Mouse (Mus musculus): ENCODE measurements around the gene Olfr373.
"Not testable (repeated sequence)": the region's sequence is repeated elsewhere in the genome, so short reads cannot be mapped to it uniquely, and the experiment has no call there.

The Olfr373 gene

GRCm38 (mm10) chr8:72118616-72119015 lies 35.6 kb downstream of the Olfr373 start:
- DNase-seq (ENCODE audit: low read depth, low spot score): peak; percentile 52
- H3K27me3 ChIP-seq (ENCODE audit: control insufficient read depth, insufficient read depth, low read length, poor library complexity, severe bottlenecking): no peaks in the 10 kb centered on the region
- no peaks in the 10 kb centered on the region for H3K36me3 ChIP-seq (ENCODE audit: control insufficient read depth, insufficient read depth, low read length, poor library complexity, severe bottlenecking)

DNA sequence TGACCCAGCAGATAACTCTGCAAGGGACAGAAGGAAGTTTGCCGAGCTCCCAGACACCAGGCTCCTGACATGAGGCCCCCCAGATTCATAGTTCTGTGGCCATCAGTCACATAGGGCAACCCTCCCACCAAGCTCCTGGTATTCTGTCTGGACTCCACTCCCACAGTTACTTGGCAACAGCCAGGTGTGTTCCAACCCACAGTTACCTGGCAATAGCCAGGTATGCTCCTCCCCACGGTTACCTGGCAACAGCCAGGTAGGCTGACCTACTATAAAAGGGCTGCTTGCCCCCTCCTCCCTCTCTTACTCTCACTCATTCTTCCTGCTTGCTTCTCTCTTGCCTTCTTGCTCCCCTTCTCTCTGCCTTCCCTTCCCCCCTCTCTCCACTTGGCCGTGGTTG lies 38.5 kb downstream of the Olfr373 start:
- not testable (repeated sequence) for H3K27me3 ChIP-seq (ENCODE audit: control insufficient read depth, insufficient read depth, low read length, poor library complexity, severe bottlenecking); H3K36me3 ChIP-seq (ENCODE audit: control insufficient read depth, insufficient read depth, low read length, poor library complexity, severe bottlenecking); DNase-seq (ENCODE audit: low read depth, low spot score)

DNA sequence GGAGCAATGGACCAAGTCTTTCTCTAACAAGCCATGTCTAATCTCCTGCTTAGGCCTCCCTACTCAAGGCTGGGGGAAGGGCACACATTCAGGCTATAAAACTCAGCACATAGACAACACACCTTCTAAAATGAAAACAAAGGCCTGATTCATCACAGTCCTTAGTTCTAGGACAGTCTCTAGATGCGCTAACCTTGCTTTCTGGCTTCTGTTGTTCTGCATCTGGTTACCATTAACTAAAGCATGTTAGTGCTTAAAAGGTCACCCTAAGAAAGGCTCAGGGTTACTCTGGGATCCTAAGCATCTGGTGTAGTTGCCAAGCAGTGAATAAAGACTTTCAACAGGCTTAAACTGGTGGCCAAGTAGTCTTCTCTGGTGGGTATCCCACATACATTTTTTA lies 39.0 kb downstream of the Olfr373 start:
- no peaks in the 10 kb centered on the region for H3K27me3 ChIP-seq (ENCODE audit: control insufficient read depth, insufficient read depth, low read length, poor library complexity, severe bottlenecking)
- DNase-seq (ENCODE audit: low read depth, low spot score): no peak
- H3K36me3 ChIP-seq (ENCODE audit: control insufficient read depth, insufficient read depth, low read length, poor library complexity, severe bottlenecking): no peaks in the 10 kb centered on the region

GRCm38 (mm10) chr8:72127834-72128233 lies 44.9 kb downstream of the Olfr373 start:
- Histone ChIP-seq H3K27me3 (ENCODE audit: control insufficient read depth, insufficient read depth, low read length, poor library complexity, severe bottlenecking) (no peaks in the 10 kb centered on the region), H3K36me3 (ENCODE audit: control insufficient read depth, insufficient read depth, low read length, poor library complexity, severe bottlenecking) (no peaks in the 10 kb centered on the region)
- DNase-seq (ENCODE audit: low read depth, low spot score): no peak

GRCm38 (mm10) chr8:72131251-72131650 lies 48.3 kb downstream of the Olfr373 start:
- Histone ChIP-seq H3K27me3 (ENCODE audit: control insufficient read depth, insufficient read depth, low read length, poor library complexity, severe bottlenecking) (no peaks in the 10 kb centered on the region), H3K36me3 (ENCODE audit: control insufficient read depth, insufficient read depth, low read length, poor library complexity, severe bottlenecking) (no peaks in the 10 kb centered on the region)

DNA sequence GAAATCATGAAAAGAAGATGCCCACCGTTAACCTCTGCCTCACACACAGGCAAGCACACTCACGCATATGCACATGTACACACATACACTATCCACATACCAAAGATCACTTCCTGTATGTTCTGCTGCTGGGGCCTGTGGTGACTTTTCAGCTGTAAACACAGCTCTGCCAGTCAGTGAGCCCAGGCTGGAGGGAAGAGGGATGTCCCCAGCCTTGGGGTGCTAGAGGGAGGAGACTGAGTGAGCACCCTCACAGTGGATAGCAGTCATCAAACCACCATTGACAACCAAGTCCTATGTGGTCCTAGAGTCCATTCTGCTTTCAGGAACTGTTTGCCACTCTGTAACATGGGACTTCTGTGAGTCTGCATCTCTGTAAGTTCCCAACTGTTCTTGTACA lies 48.9 kb downstream of the Olfr373 start:
- H3K27me3 ChIP-seq (ENCODE audit: control insufficient read depth, insufficient read depth, low read length, poor library complexity, severe bottlenecking): no peaks in the 10 kb centered on the region
- peak; percentile 46 for DNase-seq (ENCODE audit: low read depth, low spot score)
- no peaks in the 10 kb centered on the region for H3K36me3 ChIP-seq (ENCODE audit: control insufficient read depth, insufficient read depth, low read length, poor library complexity, severe bottlenecking)

More at GRCm38 (mm10) chr8:72131251-72131650, 48.3 kb downstream of the Olfr373 start:
- DNase-seq (ENCODE audit: low read depth, low spot score): no peak

DNA sequence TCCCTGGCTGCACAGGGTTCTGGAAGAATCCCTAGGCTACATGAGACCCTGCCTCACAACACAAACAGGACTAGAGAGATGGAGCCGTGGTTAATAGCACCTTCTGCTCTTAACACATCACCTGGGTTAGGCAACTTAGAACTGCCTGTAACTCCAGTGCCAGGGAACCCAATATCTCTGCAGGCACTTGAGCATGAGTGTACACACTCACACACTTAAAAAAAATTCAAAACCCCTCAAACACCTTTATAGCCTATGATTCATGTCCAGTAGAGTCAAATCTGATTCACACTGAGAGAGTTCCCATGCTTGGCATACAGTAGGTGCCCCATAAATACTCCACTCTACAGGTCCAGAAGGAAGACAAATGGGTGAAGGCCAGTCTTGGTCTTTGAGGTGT lies 49.4 kb downstream of the Olfr373 start:
- Histone ChIP-seq H3K27me3 (ENCODE audit: control insufficient read depth, insufficient read depth, low read length, poor library complexity, severe bottlenecking) (no peaks in the 10 kb centered on the region), H3K36me3 (ENCODE audit: control insufficient read depth, insufficient read depth, low read length, poor library complexity, severe bottlenecking) (no peaks in the 10 kb centered on the region)
- no peak for DNase-seq (ENCODE audit: low read depth, low spot score)

- no peaks in the 10 kb centered on the region for H3K27me3 ChIP-seq (ENCODE audit: control insufficient read depth, insufficient read depth, low read length, poor library complexity, severe bottlenecking)
- no peaks in the 10 kb centered on the region for H3K36me3 ChIP-seq (ENCODE audit: control insufficient read depth, insufficient read depth, low read length, poor library complexity, severe bottlenecking)
- DNase-seq (ENCODE audit: low read depth, low spot score): no peak
These were observed 49.9 kb downstream of the Olfr373 start for GRCm38 (mm10) chr8:72132891-72133290.

DNA sequence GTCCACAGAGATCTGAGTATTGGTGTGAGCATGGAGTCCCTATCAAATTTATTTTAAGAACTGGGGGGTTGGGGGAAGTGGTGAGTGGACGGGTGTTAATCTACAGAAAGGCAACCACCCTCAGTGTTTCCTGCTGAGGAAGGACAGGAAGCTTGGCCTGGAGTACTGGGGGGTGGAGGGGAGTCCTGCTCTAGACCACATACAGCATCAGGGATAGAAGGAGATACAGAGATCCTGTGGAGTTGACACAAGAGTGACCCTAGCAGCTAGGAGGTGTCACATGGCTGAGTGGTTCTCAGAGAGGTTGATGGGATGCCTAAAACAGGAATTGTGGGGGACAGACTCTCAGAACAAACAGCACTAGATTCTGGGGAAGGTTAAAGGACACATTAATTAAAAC lies 50.5 kb downstream of the Olfr373 start:
- Histone ChIP-seq H3K27me3 (ENCODE audit: control insufficient read depth, insufficient read depth, low read length, poor library complexity, severe bottlenecking) (no peaks in the 10 kb centered on the region), H3K36me3 (ENCODE audit: control insufficient read depth, insufficient read depth, low read length, poor library complexity, severe bottlenecking) (peaks cover 2% of the 10 kb centered on the region; the same call in 1 of the 2 replicates)
- no peak for DNase-seq (ENCODE audit: low read depth, low spot score)

DNA sequence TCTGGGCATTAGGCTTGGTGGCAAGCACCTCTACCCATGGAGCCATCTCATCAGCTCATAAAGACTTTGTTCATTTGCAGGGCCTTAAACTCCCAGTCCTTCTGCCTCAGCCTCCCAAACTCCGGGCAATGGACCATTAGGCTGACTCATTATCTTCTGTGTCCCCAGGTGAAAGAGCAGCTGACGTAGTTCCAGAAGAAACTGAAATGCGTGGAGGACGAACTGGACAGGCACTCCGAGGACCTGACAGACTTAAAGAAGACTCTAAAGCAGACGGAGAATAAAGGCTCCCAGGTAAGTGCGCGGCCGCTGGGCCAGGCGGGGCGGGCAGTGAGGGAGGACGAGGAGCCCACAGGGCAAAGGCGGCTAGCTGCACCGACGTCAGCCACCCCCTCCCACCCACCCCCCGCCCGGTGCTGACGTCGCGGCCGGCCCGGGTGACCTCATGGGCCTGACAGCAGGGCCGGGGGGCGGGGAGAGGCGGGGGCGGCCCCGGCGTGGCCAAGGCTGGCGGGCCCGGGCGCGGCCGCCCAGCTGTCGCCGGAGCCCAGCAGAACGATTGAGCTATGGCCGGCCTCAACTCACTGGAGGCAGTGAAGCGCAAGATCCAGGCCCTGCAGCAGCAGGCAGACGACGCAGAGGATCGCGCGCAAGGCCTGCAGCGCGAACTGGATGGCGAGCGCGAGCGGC lies 51.9 kb downstream of the Olfr373 start, which contains the start of gene Tpm4:
Gene Tpm4, plus strand, starts transcription at position 220 of the 690 bp plus-strand sequence.
- DNase-seq (ENCODE audit: low read depth, low spot score): peak; percentile 88
- H3K36me3 ChIP-seq (ENCODE audit: control insufficient read depth, insufficient read depth, low read length, poor library complexity, severe bottlenecking): peaks cover 8% of the 10 kb centered on the region

GRCm38 (mm10) chr8:72135446-72136301 lies 52.7 kb downstream of the Olfr373 start:
- DNase-seq (ENCODE audit: low read depth, low spot score): peak; percentile 59
- H3K36me3 ChIP-seq (ENCODE audit: control insufficient read depth, insufficient read depth, low read length, poor library complexity, severe bottlenecking): peaks cover 10% of the 10 kb centered on the region
- H3K27me3 ChIP-seq (ENCODE audit: control insufficient read depth, insufficient read depth, low read length, poor library complexity, severe bottlenecking): no peaks in the 10 kb centered on the region

More for the DNA sequence above, 51.9 kb downstream of the Olfr373 start, which contains the start of gene Tpm4:
- no peaks in the 10 kb centered on the region for H3K27me3 ChIP-seq (ENCODE audit: control insufficient read depth, insufficient read depth, low read length, poor library complexity, severe bottlenecking)

GRCm38 (mm10) chr8:72136302-72136978 lies 53.5 kb downstream of the Olfr373 start:
- peaks cover 14% of the 10 kb centered on the region for H3K36me3 ChIP-seq (ENCODE audit: control insufficient read depth, insufficient read depth, low read length, poor library complexity, severe bottlenecking)
- DNase-seq (ENCODE audit: low read depth, low spot score): peak; percentile 90
- H3K27me3 ChIP-seq (ENCODE audit: control insufficient read depth, insufficient read depth, low read length, poor library complexity, severe bottlenecking): no peaks in the 10 kb centered on the region

- Histone ChIP-seq H3K27me3 (ENCODE audit: control insufficient read depth, insufficient read depth, low read length, poor library complexity, severe bottlenecking) (no peaks in the 10 kb centered on the region), H3K36me3 (ENCODE audit: control insufficient read depth, insufficient read depth, low read length, poor library complexity, severe bottlenecking) (peaks cover 14% of the 10 kb centered on the region)
- DNase-seq (ENCODE audit: low read depth, low spot score): no peak
These were observed 54.5 kb downstream of the Olfr373 start for GRCm38 (mm10) chr8:72137431-72137830.

GRCm38 (mm10) chr8:72138456-72138855 lies 55.5 kb downstream of the Olfr373 start:
- no peak for DNase-seq (ENCODE audit: low read depth, low spot score)

More at GRCm38 (mm10) chr8:72138456-72138855, 55.5 kb downstream of the Olfr373 start:
- Histone ChIP-seq H3K36me3 (ENCODE audit: control insufficient read depth, insufficient read depth, low read length, poor library complexity, severe bottlenecking) (peaks cover 19% of the 10 kb centered on the region), H3K27me3 (ENCODE audit: control insufficient read depth, insufficient read depth, low read length, poor library complexity, severe bottlenecking) (no peaks in the 10 kb centered on the region)

Measured in splenic B cell, adult 2 months (primary cell).